Mouse (Mus musculus) small intestine, adult 2 months (tissue): ENCODE data around the gene Cckbr.

ENCODE experiments used
- CTCF ChIP-seq: fragments of 200-500 bp; IDR thresholded peaks from 2 replicates; pipeline ENCODE4 v1.5.1; 2012; ENCODE audit warnings: low read depth, mild to moderate bottlenecking, control low read depth, inconsistent platforms, low read length, moderate library complexity, mixed read lengths; ENCODE audit not compliant: insufficient replicate concordance, insufficient read length; ENCODE audit errors: extremely low read depth
- POLR2A ChIP-seq: fragments of 200-500 bp; IDR thresholded peaks from 2 replicates; pipeline ENCODE4 v1.6.1; 2012; ENCODE audit warnings: low read depth, mild to moderate bottlenecking, control low read depth, inconsistent platforms, low read length, moderate library complexity

GRCm38 (mm10) chr7:105510143-105510542 is 84.6 kb downstream of the Cckbr start:
- no peak for TF ChIP-seq POLR2A
- TF ChIP-seq CTCF = no peak
